Mouse (Mus musculus) ES-Bruce4 (cell line): Measurements from ENCODE around the gene Hnrnpul1.

ENCODE experiments used
- CTCF ChIP-seq: IDR thresholded peaks from one replicate; pipeline ENCODE4 v1.8.1; 2011; ENCODE audit warnings: low read depth, low read length
- POLR2A ChIP-seq: IDR thresholded peaks from one replicate; pipeline ENCODE4 v1.8.1; 2011; ENCODE audit warnings: low read length; ENCODE audit not compliant: insufficient read depth

GRCm38 (mm10) chr7:25746844-25747243 is 7.7 kb downstream of the Hnrnpul1 start:
- no peak for TF ChIP-seq CTCF
- TF ChIP-seq POLR2A, result no peak
